Mouse (Mus musculus) hindbrain, embryonic 16.5 days (tissue): ENCODE measurements around the gene Treml2. TPM values are rescaled to one million over a fixed set of nuclear protein-coding genes. Genes with fewer than 3 reads are reported as not detected.

Experiments
- ATAC-seq: fragments of 200-750 bp; cut with Nextera tagmentation; 2 replicates; pipeline ENCODE4 v1.8.0; 2017; ENCODE audit warnings: moderate TSS enrichment, moderate library complexity
- H3K27ac ChIP-seq: fragments of 300-500 bp; sonication (generic); 2 replicates; pipeline ENCODE4 v1.5.1; 2014; ENCODE audit warnings: low read depth, mild to moderate bottlenecking, control low read depth, low read length, moderate library complexity
- H3K27me3 ChIP-seq: fragments of 300-500 bp; sonication (generic); replicated peaks from 2 replicates; pipeline ENCODE4 v1.6.1; 2014; ENCODE audit warnings: low read length; ENCODE audit not compliant: control insufficient read depth, insufficient read depth
- H3K36me3 ChIP-seq: fragments of 300-500 bp; sonication (generic); 2 replicates; pipeline ENCODE4 v1.6.1; 2014; ENCODE audit warnings: mild to moderate bottlenecking, low read length, moderate library complexity, mixed read lengths; ENCODE audit not compliant: control insufficient read depth, insufficient read depth
- H3K4me1 ChIP-seq: fragments of 300-500 bp; sonication (generic); 2 replicates; pipeline ENCODE4 v1.6.1; 2014; ENCODE audit warnings: low read depth, low read length; ENCODE audit not compliant: control insufficient read depth, insufficient read depth
- H3K4me2 ChIP-seq: fragments of 300-500 bp; sonication (generic); 2 replicates; pipeline ENCODE4 v1.6.1; 2014; ENCODE audit warnings: mild to moderate bottlenecking, low read length, control low read depth, moderate library complexity
- H3K4me3 ChIP-seq: fragments of 300-500 bp; sonication (generic); 2 replicates; pipeline ENCODE4 v1.5.1; 2014; ENCODE audit warnings: mild to moderate bottlenecking, low read length, control low read depth, moderate library complexity
- H3K9ac ChIP-seq: fragments of 300-500 bp; sonication (generic); 2 replicates; pipeline ENCODE4 v1.6.1; 2014; ENCODE audit warnings: low read depth, mild to moderate bottlenecking, control low read depth, low read length, moderate library complexity
- H3K9me3 ChIP-seq: fragments of 300-500 bp; sonication (generic); 2 replicates; pipeline ENCODE4 v1.6.1; 2014; ENCODE audit warnings: mild to moderate bottlenecking, low read length, moderate library complexity; ENCODE audit not compliant: control insufficient read depth
- WGBS: fragments of 180-500 bp; shearing (Covaris S2); extraction: QIAGEN DNeasy Blood & Tissue Kit; methylation state at CpG from one replicate; pipeline ENCODE4 v1.1.7; 2014; 5-methylcytosine and 5-hydroxymethylcytosine counted together
- polyA plus RNA-seq: library from polyadenylated mRNA; unstranded; fragments of >200 nt; fragmentation: Nextera tagmentation; extraction: Ambion mirVana; gene quantifications from 2 replicates; pipeline ENCODE4 v1.2.1, GENCODE M21; 2015

Gene Treml2
- polyA plus RNA-seq, 1 experiment from 2014 or later = not detected

GRCm38 (mm10) chr17:48267591-48267990, 31.7 kb upstream of the Treml2 start:
- H3K9ac ChIP-seq = no peak overlapping the region
- no peaks in the 10 kb centered on the region for H3K27me3 ChIP-seq
- no peaks in the 10 kb centered on the region for H3K4me1 ChIP-seq
- H3K36me3 ChIP-seq = no peaks in the 10 kb centered on the region
- no peak overlapping the region for H3K27ac ChIP-seq
- no peak overlapping the region for H3K4me3 ChIP-seq
- H3K4me2 ChIP-seq = no peak overlapping the region
- no peak for ATAC-seq
- no peaks in the 10 kb centered on the region for H3K9me3 ChIP-seq
- 89% methylated on average over 1 of the region's 1 CpGs for WGBS

GRCm38 (mm10) chr17:48268276-48268675, 31.0 kb upstream of the Treml2 start:
- ATAC-seq = no peak
- Histone ChIP-seq H3K27me3 (no peaks in the 10 kb centered on the region), H3K27ac (no peak overlapping the region), H3K4me2 (no peak overlapping the region), H3K36me3 (no peaks in the 10 kb centered on the region), H3K9me3 (no peaks in the 10 kb centered on the region), H3K4me3 (no peak overlapping the region), H3K4me1 (no peaks in the 10 kb centered on the region), H3K9ac (no peak overlapping the region)

DNA sequence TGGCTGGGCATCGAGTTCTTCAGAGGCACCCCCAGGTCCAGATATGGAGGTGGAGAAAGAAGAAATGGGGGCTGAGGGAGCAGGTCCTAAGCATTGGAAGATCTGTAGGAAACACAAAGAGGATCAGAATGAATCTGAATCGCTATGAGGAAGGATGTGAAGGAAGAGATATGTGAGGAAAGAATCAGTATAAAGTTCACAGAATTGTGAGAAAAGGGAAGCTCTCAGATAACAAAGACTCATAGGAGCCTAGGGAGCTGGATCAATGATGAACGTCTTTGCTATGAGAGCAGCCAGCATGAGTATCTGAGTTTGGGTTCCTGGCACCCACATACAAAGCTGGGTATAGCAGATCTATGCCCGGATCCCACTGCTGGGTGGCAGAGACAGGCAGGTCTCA, 29.5 kb upstream of the Treml2 start:
- H3K27ac ChIP-seq = no peak overlapping the region
- 80% methylated on average over 4 of the region's 4 CpGs for WGBS
- no peak overlapping the region for H3K4me3 ChIP-seq
- no peak overlapping the region for H3K9ac ChIP-seq
- H3K4me1 ChIP-seq = no peaks in the 10 kb centered on the region
- H3K27me3 ChIP-seq = no peaks in the 10 kb centered on the region
- ATAC-seq = no peak
- H3K4me2 ChIP-seq = no peak overlapping the region
- H3K9me3 ChIP-seq = no peaks in the 10 kb centered on the region
- no peaks in the 10 kb centered on the region for H3K36me3 ChIP-seq

DNA sequence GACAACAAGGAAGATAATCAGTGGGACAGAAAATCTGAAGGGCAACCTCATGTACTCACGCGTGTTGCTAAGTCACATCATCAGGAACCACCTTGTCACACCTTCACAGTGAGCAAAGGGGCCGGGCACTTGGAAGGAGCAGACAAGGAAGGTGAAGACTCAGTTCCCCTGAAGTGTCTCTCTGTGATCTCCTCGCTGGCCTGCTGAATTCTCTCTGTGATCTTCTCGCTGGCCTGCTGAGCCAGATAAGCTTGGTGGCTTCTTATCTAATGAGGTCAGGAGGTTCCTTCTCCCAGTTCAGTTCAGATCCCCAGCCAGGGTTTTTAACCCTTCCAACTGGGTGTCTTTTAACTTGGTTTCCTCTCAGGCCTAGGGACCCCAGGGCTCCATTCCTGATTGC, 27.1 kb upstream of the Treml2 start:
- WGBS = 85% methylated on average over 5 of the region's 5 CpGs
- Histone ChIP-seq H3K36me3 (no peaks in the 10 kb centered on the region), H3K9ac (no peak overlapping the region), H3K4me3 (no peak overlapping the region), H3K4me1 (no peaks in the 10 kb centered on the region), H3K27ac (no peak overlapping the region), H3K4me2 (no peak overlapping the region), H3K27me3 (no peaks in the 10 kb centered on the region), H3K9me3 (no peaks in the 10 kb centered on the region)
- no peak for ATAC-seq

DNA sequence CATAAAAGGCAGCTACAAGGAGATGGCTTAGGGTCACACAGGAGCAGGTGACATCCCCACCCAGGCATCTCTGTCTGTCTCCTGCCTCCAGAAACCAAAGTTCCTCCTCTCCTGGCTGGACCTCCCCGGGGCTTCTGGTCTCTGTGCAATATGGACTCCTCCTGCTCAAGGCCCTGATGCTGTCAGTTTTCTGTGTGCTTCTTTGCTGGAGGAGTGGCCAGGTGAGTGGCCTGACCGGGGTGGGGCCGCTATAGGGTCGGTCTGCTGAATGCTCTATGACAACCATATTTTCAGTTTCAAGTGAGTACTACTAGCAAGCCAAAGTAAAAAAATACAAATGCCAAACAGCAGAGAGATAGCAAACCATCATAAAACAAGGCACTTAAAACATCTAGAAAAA, 26.7 kb upstream of the Treml2 start:
- Histone ChIP-seq H3K4me3 (no peak overlapping the region), H3K4me1 (no peaks in the 10 kb centered on the region), H3K9ac (no peak overlapping the region), H3K27me3 (no peaks in the 10 kb centered on the region), H3K9me3 (no peaks in the 10 kb centered on the region), H3K36me3 (no peaks in the 10 kb centered on the region), H3K27ac (no peak overlapping the region), H3K4me2 (no peak overlapping the region)
- WGBS = 84% methylated on average over 4 of the region's 4 CpGs
- no peak for ATAC-seq

- no peak overlapping the region for H3K27ac ChIP-seq
- no peaks in the 10 kb centered on the region for H3K4me1 ChIP-seq
- no peak for ATAC-seq
- H3K4me3 ChIP-seq = no peak overlapping the region
- no peaks in the 10 kb centered on the region for H3K9me3 ChIP-seq
- no peak overlapping the region for H3K9ac ChIP-seq
- H3K27me3 ChIP-seq = no peaks in the 10 kb centered on the region
- WGBS = 90% methylated on average over 4 of the region's 4 CpGs
- H3K36me3 ChIP-seq = no peaks in the 10 kb centered on the region
- H3K4me2 ChIP-seq = no peak overlapping the region
Measured at GRCm38 (mm10) chr17:48274098-48274497, 25.2 kb upstream of the Treml2 start.

GRCm38 (mm10) chr17:48274885-48275284, 24.4 kb upstream of the Treml2 start:
- no peaks in the 10 kb centered on the region for H3K4me1 ChIP-seq
- H3K27ac ChIP-seq = no peak overlapping the region
- no peak for ATAC-seq
- no peak overlapping the region for H3K4me2 ChIP-seq
- no peak overlapping the region for H3K4me3 ChIP-seq
- no peak overlapping the region for H3K9ac ChIP-seq
- H3K9me3 ChIP-seq = no peaks in the 10 kb centered on the region
- H3K36me3 ChIP-seq = no peaks in the 10 kb centered on the region
- H3K27me3 ChIP-seq = no peaks in the 10 kb centered on the region
- 27% methylated on average over 6 of the region's 6 CpGs for WGBS

GRCm38 (mm10) chr17:48275736-48276135, 23.6 kb upstream of the Treml2 start:
- ATAC-seq = no peak
- H3K36me3 ChIP-seq = no peaks in the 10 kb centered on the region
- H3K27me3 ChIP-seq = no peaks in the 10 kb centered on the region
- H3K4me2 ChIP-seq = no peak overlapping the region
- WGBS = 69% methylated on average over 7 of the region's 7 CpGs
- H3K9me3 ChIP-seq = no peaks in the 10 kb centered on the region
- no peak overlapping the region for H3K27ac ChIP-seq
- H3K9ac ChIP-seq = no peak overlapping the region
- H3K4me3 ChIP-seq = no peak overlapping the region
- no peaks in the 10 kb centered on the region for H3K4me1 ChIP-seq

DNA sequence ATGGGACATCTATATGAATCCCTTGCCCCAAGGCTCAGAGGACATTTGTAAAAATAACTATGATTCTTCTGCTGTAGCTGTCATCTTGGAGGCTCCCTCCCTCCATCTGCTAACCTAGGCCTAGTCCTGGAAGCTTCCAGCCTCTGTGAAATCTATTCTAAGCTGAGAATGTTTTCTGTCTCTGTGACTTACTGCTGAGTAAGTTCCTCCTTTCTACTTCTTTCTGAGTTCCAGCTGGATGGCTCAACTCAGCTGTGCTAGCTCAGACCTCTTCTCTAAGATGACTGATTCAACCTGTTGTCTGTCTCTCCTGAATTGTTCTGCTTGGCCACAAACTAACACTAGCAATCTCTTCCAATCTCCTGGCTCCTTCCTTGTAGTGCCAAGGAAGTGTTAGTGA, 20.9 kb upstream of the Treml2 start:
- H3K9me3 ChIP-seq = no peaks in the 10 kb centered on the region
- H3K4me2 ChIP-seq = no peak overlapping the region

DNA sequence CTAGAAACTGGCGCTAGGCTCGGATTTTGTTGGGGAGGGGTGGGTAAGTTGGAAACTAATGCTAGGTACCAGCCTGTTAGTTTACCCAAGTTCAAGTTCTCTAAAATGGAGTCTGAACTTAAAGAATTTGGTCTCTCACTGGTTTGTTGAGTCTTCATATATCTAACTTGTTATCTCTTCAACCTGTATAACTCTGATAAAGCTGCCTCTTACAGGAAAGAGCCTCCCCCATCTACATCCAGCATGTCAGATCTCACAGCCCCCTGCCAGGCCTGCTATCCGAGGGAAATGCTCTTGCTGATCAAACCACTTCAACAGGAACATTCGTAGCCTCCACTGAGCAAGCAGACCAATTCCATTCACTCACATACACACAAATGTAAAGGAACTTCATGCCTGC, 20.3 kb upstream of the Treml2 start:
- 89% methylated on average over 4 of the region's 4 CpGs for WGBS
- no peak for ATAC-seq

More for the DNA sequence above, 20.9 kb upstream of the Treml2 start:
- Histone ChIP-seq H3K4me1 (no peaks in the 10 kb centered on the region; the same call in 1 of the 2 replicates), H3K4me3 (no peak overlapping the region), H3K9ac (no peak overlapping the region), H3K36me3 (no peaks in the 10 kb centered on the region), H3K27ac (no peak overlapping the region), H3K27me3 (no peaks in the 10 kb centered on the region)
- ATAC-seq = no peak

More for the DNA sequence above, 20.3 kb upstream of the Treml2 start:
- Histone ChIP-seq H3K27me3 (no peaks in the 10 kb centered on the region), H3K4me1 (no peaks in the 10 kb centered on the region; the same call in 1 of the 2 replicates), H3K9ac (no peak overlapping the region), H3K36me3 (no peaks in the 10 kb centered on the region), H3K4me3 (no peak overlapping the region), H3K4me2 (no peak overlapping the region), H3K9me3 (no peaks in the 10 kb centered on the region), H3K27ac (no peak overlapping the region)
